Mouse (Mus musculus) neural tube, embryonic 13.5 days (tissue): ENCODE results near the gene Stap1. TPM values are rescaled to one million over a fixed set of nuclear protein-coding genes. Genes with fewer than 3 reads are reported as not detected.

Experiments
- polyA plus RNA-seq: library from polyadenylated mRNA; unstranded; fragments of >200 nt; fragmentation: Nextera tagmentation; extraction: Ambion mirVana; gene quantifications from 2 replicates; pipeline ENCODE4 v1.2.1, GENCODE M21; 2015

The Stap1 gene
- polyA plus RNA-seq, 1 experiment from 2014 or later = 0.31 TPM

Other genes with a start within 250 kb of the Stap1 start
- 36.0 and 40.5 TPM in 2 replicates for gene Cenpc1, start 6.2 kb upstream of the Stap1 start, polyA plus RNA-seq
- 13.0 and 14.7 TPM in 2 replicates for gene Uba6, start 101.1 kb downstream of the Stap1 start, polyA plus RNA-seq
- not detected in 2 replicates for gene Gnrhr, start 126.2 kb downstream of the Stap1 start, polyA plus RNA-seq
- gene Tmprss11c, start 217.6 kb downstream of the Stap1 start, polyA plus RNA-seq = not detected in 2 replicates